Mouse (Mus musculus) ES-Bruce4 (cell line): ENCODE results near the gene Prr5l.

ENCODE experiments used
- CTCF ChIP-seq: IDR thresholded peaks from one replicate; pipeline ENCODE4 v1.8.1; 2011; ENCODE audit warnings: low read depth, low read length
- EP300 ChIP-seq: IDR thresholded peaks from 2 replicates; pipeline ENCODE4 v1.6.1; 2011; ENCODE audit warnings: low read depth, low read length; ENCODE audit not compliant: insufficient read depth
- POLR2A ChIP-seq: IDR thresholded peaks from one replicate; pipeline ENCODE4 v1.8.1; 2011; ENCODE audit warnings: low read length; ENCODE audit not compliant: insufficient read depth

GRCm38 (mm10) chr2:101881471-101882162, 1.2 kb downstream of the Prr5l start:
- no peak for TF ChIP-seq CTCF
- no peak for TF ChIP-seq POLR2A
- TF ChIP-seq EP300, result no peak
